Mouse (Mus musculus): ENCODE results near the gene Rin1.
"Not testable (repeated sequence)": the region's sequence is repeated elsewhere in the genome, so short reads cannot be mapped to it uniquely, and the experiment has no call there.

Rin1 gene

DNA sequence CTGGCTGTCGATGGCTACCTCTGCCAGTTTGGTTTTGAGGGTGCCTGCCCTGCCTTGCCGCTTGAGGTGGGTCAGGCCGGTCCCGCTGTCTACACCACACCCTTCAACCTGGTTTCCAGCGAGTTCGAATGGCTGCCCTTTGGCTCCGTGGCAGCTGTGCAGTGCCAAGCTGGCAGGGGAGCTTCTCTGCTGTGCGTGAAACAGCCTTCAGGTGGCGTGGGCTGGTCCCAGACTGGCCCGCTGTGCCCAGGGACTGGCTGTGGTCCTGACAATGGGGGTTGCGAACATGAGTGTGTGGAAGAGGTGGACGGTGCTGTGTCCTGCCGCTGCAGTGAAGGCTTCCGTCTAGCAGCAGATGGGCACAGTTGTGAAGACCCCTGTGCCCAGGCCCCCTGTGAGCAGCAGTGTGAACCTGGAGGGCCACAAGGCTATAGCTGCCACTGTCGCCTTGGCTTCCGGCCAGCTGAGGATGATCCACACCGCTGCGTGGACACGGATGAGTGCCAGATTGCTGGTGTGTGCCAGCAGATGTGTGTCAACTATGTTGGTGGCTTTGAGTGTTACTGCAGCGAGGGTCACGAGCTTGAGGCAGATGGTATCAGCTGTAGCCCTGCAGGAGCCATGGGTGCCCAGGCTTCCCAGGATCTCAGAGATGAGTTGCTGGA lies 18.4 kb downstream of the Rin1 start:
- DNase-seq (ENCODE audit: low read depth) = no peak

DNA sequence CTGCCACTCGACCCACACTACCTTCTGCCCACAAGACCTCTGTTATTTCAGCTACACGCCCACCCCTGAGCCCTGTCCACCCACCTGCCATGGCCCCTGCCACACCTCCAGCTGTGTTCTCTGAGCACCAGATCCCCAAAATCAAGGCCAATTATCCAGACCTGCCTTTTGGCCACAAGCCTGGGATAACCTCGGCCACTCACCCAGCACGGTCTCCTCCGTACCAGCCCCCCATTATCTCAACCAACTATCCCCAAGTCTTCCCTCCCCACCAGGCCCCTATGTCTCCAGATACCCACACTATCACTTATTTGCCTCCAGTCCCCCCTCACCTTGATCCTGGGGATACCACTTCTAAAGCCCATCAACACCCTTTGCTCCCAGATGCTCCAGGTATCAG lies 19.2 kb downstream of the Rin1 start:
- DNase-seq (ENCODE audit: low read depth) = no peak

DNA sequence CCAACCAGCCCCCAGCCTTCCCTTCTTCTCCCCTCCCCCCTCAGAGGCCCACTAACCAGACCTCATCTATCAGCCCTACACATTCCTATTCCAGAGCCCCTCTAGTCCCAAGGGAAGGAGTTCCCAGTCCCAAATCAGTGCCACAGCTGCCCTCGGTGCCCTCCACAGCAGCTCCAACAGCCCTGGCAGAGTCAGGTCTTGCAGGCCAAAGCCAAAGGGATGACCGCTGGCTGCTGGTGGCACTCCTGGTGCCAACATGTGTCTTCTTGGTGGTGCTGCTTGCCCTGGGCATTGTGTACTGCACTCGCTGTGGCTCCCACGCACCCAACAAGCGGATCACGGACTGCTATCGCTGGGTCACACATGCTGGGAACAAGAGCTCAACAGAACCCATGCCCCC lies 19.7 kb downstream of the Rin1 start:
- DNase-seq (ENCODE audit: low read depth) = no peak

DNA sequence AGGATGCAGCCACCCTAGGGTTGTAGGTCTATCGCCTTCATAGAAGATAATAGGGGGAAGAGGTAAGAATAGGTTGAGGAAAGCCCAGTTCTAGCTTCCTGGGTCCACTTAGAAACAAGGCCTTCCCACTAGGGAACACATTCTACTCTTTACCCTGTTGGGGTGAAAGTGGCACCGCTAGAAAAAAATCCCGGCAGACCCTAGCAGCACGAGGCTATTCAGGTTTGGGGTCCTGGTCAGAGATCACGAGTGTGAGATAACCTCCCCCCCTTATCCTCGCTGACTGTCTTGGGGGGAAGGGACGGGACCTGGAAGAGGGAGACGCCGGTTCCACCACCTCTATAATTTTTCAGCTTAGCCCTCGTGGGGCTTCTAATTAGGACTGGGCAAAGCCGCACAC lies 20.8 kb downstream of the Rin1 start:
- DNase-seq (ENCODE audit: low read depth) = no peak

DNA sequence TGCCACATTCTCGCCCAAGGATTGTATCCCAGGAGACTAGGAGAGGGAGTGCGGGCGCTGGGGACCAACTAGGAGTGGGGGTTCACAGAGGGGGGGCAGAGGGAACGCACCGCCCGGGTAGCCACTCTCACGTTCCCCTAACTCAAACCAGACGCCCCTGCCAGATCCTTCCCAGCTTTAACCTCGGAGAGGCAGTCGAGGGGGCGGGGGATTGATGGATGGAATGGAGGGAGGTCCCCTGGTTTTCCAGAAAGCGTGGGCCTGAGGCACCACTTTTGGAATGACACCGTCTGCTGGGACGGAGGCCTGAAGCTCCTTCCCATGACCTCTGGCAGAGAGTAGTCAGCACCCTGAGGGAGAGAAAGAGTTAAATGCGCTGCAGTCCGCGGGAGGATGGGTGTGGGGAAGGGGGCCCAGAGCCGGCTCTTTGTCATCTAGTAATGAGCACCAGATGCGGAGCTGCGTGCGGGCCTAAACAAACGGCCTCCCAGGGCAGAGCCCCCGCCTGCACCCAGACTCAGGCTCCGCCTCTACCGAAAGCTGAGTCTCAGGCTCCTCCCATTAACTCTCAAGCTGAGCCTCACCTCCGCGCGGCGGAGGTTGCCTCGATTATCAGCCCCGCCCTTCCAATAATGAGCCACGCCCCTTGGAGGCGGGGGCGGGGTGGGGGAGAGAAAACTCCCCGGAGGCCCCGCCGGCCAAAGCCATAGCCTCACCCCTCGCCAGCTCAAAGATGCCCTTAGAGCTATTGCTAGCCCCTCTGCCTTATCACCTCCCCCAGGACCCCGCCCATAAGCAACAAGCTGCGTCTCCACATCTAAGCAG lies 21.5 kb downstream of the Rin1 start:
- peak; percentile 94 for DNase-seq (ENCODE audit: low read depth)

DNA sequence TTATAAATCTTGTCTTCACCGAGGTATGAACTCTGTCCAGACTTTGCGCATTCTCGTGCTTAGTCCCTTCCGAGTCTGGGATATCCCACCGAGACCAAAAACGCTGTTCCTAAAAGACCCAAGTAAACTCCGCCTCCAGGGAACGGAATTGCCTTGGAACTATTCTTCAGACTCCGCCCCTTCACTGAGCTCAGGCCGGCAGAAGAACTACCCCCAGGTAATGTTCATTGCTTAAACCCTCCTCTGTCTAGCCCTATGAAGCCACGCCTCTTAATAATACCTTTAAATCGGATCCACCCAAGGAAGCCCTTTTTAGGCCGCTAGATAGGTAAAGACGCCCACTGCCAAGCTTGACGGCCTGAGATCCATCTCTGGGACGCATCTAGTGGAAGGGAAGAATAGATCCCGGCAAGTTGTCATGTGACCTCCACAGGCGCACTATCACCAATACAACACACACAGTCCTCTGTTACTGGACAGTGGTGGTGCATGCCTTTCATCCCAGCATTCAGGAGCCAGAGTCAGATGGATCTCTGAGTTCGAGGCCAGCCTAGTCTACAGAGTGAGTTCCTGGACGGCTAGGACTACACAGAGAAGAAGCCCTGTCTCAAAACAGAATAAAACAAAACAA lies 22.2 kb downstream of the Rin1 start:
- DNase-seq (ENCODE audit: low read depth) = no peak

DNA sequence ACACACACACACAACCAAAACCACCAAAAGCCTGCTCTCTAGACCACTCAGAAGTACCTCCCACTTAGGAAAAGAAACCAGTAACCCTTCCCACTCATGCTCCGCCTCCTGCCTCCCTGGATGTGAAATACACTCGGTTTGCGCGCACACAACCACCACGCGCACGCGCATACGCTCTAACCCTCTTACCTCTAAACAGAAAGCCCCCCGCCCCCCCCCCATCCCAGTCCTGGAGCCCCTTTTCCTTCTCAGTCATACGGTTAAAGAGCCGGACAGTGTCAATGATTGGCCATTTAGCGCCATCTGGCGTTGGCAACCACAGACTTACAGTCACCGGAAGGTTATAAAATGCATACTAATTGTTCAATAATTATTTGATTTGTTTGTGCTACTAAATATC lies 22.7 kb downstream of the Rin1 start:
- DNase-seq (ENCODE audit: low read depth) = no peak

DNA sequence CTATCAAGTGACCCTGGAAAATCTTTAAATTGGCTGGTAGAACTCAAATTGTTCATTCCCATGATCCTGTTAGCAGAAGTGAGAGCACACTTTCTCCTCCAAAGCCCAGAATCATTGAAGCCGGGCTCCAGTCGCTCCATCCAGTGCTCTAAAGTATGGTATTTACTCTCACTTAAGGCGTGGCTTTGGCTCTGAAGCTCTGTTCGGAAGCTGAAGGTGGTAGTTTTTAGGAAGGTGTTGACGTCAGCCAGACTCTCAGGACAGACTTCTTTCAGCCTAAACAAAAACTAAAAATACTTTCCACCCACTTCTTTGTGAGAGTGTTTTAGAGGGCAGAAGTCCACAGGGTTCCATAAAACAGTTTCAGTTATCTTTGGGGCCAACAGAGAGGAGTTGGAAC lies 23.2 kb downstream of the Rin1 start:
- DNase-seq (ENCODE audit: low read depth) = no peak

DNA sequence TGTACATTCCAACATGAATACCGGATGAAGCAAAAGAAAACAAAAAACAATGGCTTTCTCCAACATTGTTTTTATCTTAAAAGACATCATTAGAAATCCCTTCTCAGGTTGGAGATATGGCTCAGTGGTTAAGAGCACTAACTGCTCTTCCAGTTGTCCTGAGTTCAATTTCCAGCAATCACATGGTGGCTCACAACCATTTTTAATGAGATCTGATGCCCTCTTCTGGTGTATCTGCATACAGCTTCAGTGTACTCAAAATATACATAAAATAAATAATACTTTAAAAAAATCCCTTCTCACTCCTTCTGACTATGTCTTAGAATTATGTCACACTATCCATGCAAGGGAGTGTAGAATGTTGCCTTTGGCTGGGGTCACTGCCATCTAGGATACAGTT lies 29.0 kb downstream of the Rin1 start:
- DNase-seq (ENCODE audit: low read depth) = no peak

DNA sequence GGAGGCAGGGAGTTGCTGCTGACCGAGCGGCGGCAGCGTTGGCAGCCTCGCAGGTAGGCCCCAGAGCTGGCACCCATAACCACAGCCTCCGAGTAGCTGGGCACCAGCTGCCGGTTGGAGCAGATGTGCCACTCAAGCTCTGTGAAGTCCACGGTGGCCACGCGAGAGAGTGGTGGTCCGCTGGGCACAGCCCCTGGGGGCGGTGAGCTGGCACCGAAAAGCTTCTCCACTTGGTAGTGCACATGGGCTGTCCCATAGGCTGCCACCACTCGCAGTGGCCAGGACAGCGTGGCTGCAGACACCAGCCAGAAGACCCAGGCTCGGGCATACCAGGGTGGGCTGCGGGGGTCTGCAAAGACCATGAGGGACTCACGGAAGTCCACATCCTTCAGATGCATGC lies 31.7 kb downstream of the Rin1 start:
- DNase-seq (ENCODE audit: low read depth) = no peak

DNA sequence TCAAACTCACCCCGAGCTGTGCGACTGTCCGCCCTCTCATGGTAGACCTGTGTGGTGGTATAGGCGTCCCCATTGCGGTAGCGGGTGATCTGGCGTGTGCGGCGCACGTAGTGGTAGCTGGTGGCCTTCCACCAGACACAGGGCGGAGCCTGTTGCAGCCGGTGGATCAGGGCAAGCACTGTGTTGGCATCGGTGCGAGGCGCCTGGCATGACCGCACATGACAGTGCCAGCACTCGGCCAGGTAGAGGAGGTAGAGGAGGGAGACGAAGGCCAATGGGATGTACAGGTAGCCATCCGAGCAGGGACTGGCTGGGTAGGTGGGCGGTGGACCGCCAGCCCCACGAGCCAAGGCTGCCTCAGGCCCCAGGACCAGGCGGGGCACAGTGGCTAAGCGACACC lies 32.3 kb downstream of the Rin1 start:
- DNase-seq (ENCODE audit: low read depth) = no peak

DNA sequence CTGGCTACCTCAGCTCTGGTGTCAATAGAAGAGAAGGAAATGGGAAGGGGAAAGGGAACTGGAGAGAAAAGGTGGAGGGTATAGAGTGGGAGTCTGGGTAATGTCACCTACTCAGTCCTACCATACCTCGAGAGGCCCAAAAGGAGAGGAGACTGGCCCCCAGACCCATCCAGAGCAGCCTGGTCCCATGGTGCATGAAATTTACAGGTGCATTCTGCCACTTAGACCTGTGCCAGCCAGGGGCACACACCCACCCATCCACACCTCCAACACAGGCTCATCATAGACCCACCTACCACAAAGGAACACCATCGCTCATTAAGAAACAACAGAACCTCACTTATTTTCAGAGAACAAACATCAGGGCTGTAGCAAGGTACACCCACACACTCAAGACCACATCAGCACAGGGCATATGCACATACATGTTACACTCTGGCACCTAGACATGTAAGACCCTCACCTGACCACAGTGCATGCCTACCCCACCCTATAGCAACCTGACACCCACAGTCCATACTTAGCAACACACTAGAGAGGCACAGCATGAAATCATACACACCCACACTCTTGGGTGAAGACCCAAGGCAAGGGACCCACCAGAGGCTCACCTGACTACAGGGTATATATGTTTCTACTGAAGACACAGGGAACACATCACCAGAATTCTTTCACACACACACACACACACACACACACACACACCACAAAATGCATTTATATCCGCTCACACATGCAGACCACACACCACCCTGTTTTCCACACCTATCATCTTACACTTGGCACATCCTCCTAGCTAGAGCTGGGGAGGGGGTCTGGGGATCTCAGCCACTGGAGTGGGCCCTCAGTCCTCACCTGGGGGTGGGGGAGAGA lies 33.9 kb downstream of the Rin1 start:
- no peak for DNase-seq (ENCODE audit: low read depth)

DNA sequence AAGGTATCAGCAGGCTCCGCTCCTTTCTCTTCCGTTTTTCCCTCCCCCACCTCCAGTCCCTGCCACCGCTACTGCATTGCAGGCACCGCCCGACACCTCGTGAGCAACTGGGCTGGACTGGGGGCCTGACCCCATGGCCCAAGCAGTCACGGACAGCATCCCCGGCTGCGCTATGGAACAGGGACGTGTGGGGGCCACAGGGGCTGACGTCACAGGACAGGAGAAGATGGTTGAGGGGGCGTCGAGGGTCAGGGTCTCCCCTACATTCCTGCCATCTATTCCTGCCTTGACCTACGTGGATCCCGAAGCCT lies 34.5 kb downstream of the Rin1 start:
- no peak for DNase-seq (ENCODE audit: low read depth)

DNA sequence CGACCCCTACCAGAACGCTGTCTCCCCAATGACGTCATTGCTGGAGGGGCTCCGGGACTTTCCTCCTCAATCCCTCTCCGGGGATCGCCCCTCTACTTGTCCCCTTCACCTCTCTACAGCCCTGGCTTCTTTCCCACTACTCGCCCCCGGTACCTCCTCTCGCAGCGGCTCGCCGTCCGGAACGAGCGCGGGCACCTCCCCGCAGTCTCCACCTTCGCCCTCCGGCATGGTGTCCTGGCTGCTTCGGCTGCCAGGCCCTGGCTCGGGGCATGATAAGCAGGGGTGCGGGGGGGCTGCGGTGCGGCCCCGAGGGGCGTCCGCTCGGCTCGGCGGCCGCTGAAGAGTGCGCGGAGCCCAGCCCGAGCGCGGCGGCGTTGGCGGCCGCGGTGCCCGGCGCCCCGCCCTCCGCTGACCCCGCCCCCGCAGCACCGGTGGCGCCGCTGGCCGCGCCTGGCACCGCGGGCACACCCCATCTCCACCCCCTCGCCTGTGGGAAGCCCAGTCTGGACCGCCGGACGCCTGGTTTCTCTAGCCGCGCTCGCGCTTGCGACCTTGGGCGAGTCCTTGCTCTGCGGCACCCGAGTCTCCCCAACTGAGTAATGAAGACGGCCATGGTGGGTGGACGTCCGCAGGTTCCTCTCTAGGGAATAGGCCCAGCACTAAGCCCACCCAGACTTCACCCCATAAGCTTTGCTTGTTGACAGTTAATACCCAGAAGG lies 35.0 kb downstream of the Rin1 start, which contains the start of gene Tmem151a:
TSS of gene Tmem151a (minus strand) at position 387 of the 719 bp plus-strand sequence.
- no peak for DNase-seq (ENCODE audit: low read depth)

DNA sequence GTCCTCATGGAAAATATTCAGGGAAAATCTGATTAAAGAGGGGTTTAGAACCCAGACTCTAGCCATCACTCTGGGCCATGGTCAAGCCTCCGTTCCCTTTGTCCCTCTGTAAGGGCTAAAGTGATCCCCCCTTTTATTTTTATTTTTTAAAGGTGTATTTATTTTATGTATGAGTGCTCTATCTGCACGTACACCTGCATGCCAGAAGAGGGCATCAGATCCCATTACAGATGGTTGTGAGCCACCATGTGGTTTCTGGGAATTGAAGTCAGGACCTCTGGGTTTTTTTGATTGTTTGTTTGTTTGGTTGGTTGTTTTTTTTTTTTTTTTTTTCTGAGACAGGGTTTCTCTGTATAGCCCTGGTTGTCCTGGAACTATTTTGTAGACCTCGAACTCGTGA lies 36.3 kb downstream of the Rin1 start:
- DNase-seq (ENCODE audit: low read depth) = not testable (repeated sequence)

DNA sequence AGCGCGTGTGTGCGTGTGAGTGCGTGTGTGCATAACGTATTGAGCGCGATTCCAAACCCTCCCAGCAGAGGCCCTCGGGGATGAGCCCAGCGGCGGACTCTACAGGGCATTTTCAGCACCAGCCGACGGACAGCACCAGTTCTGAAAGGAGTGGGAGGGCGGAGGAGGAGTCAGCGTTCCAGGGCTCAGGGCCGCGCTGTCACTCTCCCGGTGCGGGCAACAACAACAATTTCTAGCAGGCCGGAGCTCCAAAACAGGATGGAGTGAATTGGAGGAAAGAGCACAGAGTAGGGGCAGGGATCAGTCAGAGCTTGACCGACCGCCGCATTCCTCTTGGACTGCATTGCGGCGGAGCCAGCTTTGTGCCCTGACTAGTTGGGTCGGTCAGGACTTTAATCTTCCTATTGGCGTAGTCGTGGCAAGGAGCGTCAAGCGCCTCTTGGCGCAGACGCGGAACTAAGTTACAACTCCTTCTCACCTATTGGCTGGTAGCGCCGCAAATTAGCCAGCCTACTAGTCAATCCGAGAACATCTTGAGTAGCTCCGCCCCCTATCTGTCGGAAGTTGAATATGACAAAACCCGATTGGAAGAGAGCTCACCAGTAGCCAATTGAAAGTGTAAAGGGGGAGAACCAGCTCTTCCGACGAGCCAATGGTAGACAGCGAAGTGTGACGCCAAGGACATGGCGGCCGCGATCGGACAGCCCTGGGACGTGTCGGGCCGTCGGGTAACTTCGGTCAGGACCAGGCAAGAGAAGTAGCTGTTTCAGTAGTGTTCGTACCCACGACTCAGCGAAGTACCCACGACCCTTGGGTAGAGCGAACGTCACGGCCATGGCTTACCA lies 37.8 kb downstream of the Rin1 start, which contains the start of gene Yif1a:
TSS of gene Yif1a (plus strand) at position 655 of the 845 bp plus-strand sequence.
- peak; percentile 98 for DNase-seq (ENCODE audit: low read depth)

DNA sequence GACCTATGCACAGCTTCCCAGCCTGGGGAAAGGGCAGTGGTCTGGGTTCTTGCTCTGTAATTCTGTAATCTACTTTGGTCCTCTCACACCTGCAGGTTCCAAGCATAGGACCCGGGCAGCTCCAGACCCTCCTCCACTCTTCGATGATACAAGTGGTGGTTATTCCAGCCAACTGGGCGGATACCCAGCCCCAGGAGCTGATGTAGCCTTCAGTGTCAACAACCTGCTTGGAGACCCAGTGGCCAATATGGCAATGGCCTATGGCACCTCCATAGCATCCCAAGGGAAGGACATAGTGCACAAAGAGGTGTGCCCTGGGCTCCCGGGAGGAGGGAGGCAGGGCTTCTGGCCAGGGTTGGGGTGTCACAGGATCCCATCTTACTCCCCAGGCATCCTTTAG lies 39.0 kb downstream of the Rin1 start:
- no peak for DNase-seq (ENCODE audit: low read depth)

DNA sequence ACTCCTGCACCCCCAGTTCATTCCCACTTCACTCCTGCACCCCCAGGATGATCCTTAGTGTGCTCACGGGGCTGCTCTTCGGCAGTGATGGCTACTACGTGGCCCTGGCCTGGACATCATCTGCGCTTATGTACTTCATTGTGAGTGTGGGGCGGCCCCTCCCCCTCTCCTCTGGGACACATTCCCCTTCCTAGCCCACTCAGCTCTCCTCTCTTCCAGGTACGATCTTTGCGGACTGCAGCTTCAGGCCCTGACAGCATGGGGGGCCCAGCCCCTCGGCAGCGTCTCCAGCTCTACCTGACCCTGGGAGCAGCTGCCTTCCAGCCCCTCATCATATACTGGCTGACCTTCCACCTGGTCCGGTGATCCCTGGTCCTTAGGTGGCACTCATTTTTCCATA lies 41.8 kb downstream of the Rin1 start:
- DNase-seq (ENCODE audit: low read depth) = no peak

DNA sequence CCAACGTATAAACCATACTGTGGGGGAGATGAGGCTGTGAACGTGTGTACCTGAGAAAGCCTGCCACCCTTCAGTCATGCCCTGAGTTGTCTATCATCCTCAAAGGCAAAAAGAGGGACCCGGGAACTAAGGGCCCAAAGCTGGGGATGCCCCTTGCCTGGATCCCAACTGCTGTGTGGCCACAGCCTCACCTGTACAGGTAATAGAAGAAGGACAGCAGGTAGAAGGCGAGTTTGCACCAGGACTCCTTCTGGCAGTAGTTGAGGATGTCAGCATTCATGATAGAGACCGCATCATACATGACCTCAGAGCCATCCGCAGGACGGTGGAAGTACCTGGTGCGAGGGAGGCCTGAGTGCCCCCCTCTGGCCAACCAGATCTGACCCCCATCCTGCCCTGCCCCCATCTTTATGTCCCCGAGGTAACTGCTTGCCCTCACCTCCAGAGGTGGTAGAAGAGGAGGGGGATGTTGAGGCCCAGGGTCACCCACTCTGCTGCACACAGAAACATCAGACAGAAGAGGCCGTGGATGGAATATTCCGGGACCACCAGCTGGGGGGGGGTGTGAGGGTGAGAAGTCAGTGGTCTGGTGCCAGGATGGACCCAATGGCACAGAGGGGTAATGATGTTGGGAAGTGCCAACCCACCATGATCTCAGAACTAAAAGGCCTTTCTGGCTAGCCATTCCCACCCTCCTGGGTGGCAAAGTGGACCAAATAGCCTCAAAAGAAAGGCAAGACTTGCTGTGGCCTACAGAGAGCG lies 43.4 kb downstream of the Rin1 start:
- no peak for DNase-seq (ENCODE audit: low read depth)

DNA sequence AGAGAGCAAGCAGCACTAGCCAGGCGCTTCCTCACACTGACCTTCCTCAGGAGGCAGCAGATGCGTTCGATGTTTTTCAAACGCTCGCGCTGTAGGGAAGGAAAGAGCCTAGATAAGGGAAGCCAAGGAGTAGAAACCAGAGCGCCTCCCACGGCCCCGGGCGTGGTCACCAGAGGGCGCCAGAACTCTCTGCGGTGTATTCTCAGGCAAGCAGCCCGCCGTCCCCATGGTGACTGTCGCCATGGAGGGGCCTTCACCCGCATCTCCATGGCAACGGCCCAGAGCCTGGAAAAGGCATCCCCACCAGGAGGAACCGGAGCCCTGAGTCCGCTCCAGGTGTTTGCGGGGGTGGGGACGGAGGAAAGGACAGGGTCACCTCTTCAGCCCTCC lies 44.0 kb downstream of the Rin1 start:
- DNase-seq (ENCODE audit: low read depth) = peak; percentile 90

Measured in c-Kit-positive CD71-positive TER-119-negative erythroid progenitor cells, embryonic 14.5 days (primary cell).